Mouse (Mus musculus): ENCODE measurements around the gene Pawr. TPM values are rescaled to one million over a fixed set of nuclear protein-coding genes. Genes with fewer than 3 reads are reported as not detected.

Pawr gene
- total RNA-seq (2021), result 1 to 10 TPM; 3.4 to 3.8 TPM
- long read RNA-seq, transcript Pawr-201 (7 exons, 1,745 nt), result major isoform, 9 of 15 reads
- long read RNA-seq, partial matches to known transcripts, result 6 of 15 reads
- long read RNA-seq, other reads (novel, unspliced or antisense), result 0 of 15 reads

DNA sequence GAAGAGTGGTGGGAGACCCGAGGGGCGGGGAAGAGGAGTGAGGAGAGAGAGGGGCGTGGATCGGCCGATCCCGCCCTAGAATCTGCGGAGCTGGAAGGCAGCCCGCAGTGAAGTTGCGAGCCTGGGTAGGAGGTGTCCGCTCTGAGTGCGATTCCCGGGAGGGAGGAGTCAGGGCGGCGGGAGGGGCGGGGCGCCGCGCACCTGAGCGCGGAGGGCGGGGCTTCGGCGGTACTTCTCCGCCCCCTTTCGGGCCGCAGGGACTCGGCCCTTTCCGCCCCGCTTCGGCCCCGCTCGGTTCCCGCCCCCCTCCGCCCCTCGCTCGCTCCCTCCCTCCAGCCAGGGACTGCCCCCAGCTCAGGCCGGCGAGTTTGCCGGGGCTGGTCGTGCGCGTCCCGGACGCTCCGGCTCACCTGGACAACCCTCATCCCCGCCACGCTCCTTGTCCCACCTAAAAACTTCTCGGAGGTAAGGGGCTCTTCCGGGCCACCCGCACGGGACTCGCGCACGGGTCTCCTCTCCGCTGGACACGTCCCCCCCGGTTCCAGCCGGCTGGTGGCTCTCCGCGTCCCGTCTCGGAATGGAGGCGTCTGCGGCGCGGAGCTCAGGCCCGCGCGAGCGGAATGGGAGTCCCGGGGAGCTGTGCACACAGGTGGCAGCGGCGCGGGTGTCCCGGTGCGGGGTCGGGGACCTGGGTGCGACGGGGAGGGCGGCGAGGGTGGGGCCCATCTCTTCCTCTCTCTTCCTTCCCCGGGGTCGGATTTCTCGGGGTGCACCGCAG is at the start of gene Pawr:
Pawr (plus strand) TSS at position 338 of the 778 bp plus-strand sequence.
- DNase-seq (ENCODE audit: low spot score in 2 of 2), result peak; percentile 38 to 64

GRCm38 (mm10) chr10:108282351-108282750 is 49.6 kb upstream of the Pawr start:
- DNase-seq (ENCODE audit: low spot score in 2 of 2), result no peak

DNA sequence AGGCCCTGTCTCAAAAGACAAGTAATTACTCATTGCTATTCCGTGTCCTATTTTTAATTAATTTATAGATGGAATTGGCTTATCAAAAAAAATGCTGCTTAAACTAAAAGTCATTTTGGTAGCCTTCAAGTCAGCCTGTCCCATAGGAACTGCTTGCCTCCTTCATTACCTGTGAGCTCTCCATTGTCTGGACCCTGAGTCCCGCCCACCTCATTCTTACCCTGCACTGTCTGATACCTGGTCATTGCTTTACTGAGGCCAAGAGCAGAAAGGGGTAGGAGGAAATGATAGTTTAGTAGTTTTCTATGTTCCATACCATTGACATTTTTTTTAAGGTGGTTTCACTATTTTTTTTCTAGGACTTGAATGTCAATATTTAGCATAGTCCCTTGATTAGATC is 48.5 kb upstream of the Pawr start:
- no peak for DNase-seq (ENCODE audit: low spot score in 2 of 2)

DNA sequence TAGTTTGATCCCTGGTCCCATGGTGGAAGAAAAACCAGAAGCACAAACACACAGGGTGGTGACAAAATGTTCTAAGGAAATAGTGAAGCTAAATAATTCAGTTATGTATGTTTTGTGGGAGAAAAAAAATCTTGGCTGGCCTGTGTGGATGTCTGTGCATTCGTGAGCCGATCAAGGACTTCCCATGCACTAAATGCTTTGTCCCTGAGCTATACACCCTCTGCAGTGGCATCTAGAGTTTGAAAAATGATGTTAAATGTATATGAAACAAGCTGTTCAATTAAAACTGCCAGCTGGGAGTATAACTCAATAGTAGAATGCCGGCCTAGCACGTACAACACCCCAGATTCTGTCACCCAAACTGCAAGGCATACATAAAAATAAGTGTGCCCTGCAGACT is 48.1 kb upstream of the Pawr start:
- DNase-seq (ENCODE audit: low spot score in 2 of 2), result no peak

DNA sequence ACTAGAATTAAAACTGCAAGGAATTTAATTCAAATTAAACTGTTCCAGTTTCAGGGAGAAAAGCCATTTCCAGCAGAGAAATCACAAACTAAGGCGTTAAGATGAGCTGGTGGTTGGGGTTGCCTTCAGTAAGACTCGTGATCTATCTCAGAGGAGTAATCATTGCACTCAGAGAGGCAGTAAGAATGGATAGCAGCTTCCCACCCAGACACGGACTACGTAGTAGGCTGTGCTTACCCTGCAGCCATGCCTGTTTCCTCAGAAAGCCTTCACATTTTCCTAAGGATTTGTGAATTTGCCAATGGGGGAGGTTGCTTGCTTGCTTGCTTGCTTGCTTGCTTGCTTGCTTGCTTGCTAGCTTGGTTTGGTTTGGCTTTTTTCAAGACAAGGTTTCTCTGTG is 47.5 kb upstream of the Pawr start:
- DNase-seq (ENCODE audit: low spot score in 2 of 2), result no peak

DNA sequence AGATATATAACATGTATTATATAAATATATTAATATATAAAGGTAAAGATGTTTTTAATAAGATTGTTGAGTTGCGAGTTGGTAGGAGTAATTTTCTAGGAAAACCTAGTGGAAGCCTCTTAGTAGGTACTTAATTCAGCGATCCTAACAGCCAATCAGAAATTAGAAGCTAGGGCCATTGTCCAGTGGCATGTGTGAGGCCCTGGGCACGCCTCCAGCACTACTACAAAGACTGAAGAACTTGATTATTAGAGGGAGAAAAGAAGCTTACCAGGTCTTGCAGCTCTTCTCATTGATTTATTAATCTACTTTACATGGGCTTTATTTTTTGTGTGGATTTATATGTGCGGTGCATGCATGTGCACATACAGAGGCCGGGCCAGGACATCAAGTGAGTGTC is 46.9 kb upstream of the Pawr start:
- DNase-seq (ENCODE audit: low spot score in 2 of 2), result no peak

- DNase-seq (ENCODE audit: low spot score in 2 of 2), result no peak
Observed at GRCm38 (mm10) chr10:108286658-108287437, 45.1 kb upstream of the Pawr start.

DNA sequence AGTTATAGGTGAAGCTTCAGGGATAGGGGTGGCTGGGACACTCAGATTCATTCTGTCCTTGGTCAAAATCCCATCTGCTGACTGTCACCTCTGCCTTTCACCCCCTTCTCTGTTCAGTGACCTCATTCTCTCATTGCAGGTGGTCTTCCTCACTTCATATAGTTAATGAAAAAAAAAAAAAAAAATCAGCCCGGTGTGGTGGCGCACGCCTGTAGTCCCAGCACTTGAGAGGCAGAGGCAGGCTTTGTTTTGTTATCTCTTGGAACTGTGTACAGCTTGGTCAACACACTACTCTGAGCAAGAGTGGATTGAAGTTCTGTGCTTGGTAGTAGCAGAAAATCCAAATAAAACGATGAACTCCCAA is 44.5 kb upstream of the Pawr start:
- DNase-seq (ENCODE audit: low spot score in 2 of 2), result no peak

DNA sequence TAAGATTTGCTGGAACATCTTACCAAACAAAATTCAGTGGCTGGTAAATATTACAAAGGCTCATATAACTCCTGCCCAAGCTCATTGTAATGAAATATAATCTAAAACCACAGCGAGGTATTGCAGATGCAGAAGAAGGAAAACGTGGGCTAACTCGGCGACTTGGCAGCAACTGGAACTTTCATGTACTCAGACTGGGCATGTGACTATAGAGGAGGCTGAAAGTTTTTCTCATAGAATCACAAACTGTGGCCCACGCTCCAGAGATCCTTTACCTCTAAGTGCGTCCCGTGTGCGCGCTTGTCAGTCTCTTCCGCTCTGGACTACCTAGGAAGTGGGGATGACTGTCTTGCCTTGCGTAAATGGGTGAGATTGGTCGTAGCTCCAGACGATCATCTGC is 41.9 kb upstream of the Pawr start:
- DNase-seq (ENCODE audit: low spot score in 2 of 2), result no peak

DNA sequence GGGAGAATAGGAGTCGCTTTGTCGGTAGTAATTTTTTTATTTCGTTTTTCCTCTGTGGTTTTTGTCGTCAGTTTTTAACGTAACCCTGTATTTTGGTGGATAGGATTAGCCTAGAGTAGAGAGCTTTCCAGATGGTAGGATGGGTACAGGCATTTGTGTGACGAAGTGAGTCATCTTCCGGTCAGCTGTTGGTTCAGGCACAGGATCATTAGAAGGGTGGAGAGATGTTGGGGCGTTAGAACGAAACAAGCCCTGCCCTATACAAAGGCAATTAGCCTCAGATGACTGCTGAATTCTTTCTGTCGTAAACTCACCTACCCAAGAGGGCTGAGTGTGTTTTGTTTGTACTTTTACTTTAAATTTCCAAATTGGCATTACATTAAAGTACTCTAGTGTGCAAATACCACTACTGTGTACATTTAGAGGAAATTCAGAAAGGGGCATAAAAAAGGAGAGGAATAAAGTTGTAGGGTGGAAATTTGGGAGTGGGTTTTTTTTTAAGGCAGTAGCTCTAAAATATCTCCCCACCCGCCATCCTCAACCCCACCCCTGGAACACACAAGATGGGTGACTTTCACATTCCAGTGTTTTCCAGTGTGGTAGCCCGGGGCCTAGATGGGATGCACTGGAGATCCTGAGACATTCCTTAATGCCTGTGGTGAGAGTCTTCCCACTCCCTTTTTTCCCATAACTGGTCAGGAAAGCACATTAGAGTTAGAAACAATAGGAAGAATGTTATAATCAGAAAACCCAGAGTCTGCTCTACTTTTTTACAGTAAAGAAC is 40.0 kb upstream of the Pawr start:
- DNase-seq (ENCODE audit: low spot score in 2 of 2), result no peak

DNA sequence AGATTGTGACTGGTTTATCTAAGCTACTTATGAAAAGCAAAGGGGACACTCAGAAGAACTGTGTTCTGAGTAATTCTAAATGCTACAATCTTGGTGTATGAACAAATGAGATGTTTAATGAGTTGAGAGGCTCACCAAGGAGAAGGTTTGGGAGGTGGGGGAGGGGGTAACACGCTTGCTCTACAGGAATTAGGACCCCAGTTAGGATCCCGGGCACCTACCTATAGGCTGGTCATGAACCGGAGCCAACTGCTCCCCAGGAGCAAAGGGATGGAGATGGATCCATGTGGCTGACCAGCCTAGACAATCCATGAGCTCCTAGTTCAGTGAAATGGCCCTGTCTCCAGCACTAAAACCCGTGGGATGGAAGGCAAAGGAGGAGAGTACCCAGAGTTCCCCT is 39.3 kb upstream of the Pawr start:
- DNase-seq (ENCODE audit: low spot score in 2 of 2), result no peak

- no peak for DNase-seq (ENCODE audit: low spot score in 2 of 2)
Observed at GRCm38 (mm10) chr10:108293620-108294195, 38.2 kb upstream of the Pawr start.

DNA sequence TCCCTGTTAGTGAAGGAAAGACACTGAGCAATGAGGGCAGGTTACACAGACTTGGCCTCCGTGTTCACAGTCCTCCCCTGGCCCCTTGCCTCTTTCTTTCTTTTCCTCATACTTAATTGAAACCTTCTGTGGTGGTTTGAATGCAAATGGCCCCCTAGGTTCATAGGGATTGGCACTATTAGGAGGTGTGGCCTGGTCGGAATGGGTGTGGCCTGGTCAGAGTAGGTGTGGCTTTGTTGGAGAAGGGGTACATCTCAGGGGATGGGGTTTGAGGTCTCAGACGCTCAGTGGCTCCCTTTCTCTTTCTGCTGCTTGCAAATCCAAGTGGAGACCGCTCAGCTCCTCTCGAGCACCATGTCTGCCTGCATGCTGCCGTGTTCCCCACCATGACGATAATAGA is 37.2 kb upstream of the Pawr start:
- no peak for DNase-seq (ENCODE audit: low spot score in 2 of 2)

DNA sequence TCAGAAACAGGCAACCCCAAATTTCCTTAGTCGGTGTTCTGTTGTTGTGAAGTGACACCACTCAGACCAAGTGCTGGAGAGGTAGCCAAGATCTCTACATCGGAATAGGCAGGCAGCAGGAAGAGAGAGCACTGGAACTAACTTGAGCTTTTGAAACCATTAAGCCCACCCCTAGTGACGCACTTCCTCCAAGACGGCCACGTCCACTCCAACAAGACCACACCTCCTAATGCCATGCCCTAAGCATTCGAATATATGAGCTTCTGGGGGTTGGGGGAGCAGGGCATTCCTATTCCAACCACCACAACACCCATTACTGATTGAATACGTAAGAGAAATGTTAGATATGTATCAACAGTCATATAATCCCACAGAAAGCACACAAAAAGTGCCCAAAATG is 35.5 kb upstream of the Pawr start:
- no peak for DNase-seq (ENCODE audit: low spot score in 2 of 2)

DNA sequence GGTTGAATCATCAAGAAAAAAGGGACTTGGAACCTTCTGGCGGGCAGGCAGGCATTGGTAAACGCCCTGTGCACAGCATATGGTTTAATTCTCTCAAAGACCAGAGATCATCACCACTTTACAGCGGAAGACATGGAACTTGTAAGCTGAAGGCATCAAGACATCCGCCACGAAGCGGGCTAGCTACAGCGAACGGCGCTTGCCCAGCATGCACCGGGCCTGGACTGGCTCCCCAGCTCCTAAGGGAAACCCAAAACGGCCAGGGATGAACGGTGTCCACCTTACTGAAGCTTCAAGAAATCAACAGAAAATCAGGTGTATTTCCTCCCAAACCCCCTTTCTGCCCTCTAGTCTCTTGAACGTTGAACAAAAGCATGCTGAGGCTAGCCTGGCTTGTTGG is 33.7 kb upstream of the Pawr start:
- no peak for DNase-seq (ENCODE audit: low spot score in 2 of 2)

- DNase-seq (ENCODE audit: low spot score in 2 of 2), result no peak
Observed at GRCm38 (mm10) chr10:108298841-108299545, 32.9 kb upstream of the Pawr start.

- no peak for DNase-seq (ENCODE audit: low spot score in 2 of 2)
Observed at GRCm38 (mm10) chr10:108299828-108300227, 32.1 kb upstream of the Pawr start.

DNA sequence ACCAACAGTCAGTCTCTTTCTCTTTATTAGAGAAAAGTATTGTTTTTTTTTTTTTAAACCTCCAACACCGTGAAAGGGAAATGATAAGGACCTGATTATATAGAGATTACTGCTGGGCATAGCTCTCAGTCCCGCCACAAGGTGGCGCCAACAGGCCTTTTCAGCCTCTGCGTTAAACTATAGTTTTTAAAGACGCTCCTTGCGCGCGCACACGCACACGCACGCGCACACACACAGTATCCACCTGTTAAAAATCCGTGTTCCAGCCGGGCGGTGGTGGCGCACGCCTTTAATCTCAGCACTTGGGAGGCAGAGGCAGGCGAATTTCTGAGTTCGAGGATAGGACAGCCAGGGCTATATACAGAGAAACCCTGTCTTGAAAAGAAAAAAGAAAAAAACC is 31.1 kb upstream of the Pawr start:
- DNase-seq (ENCODE audit: low spot score in 2 of 2), result peak; percentile 76 to 82

DNA sequence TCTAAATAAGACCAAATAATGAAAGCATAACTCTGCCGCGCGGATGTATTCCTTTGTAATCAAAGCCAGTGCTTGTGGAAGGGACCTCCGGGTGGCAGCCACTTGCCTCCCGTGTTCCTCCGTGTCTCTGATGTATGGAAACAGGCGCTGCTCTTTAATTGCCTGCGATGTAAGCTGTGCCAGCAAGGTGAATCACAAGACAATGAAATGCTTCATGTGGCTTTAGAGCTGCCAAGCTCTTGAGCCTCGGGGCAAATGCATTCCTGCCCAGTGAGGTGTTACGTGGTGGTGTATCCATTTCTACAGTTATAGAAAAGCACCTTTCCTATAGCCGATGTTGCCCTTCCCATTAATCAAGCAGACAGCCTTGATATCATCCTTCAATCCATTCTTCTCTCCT is 24.1 kb upstream of the Pawr start:
- no peak for DNase-seq (ENCODE audit: low spot score in 2 of 2)

GRCm38 (mm10) chr10:108310195-108310594 is 21.7 kb upstream of the Pawr start:
- DNase-seq (ENCODE audit: low spot score in 2 of 2), result no peak

DNA sequence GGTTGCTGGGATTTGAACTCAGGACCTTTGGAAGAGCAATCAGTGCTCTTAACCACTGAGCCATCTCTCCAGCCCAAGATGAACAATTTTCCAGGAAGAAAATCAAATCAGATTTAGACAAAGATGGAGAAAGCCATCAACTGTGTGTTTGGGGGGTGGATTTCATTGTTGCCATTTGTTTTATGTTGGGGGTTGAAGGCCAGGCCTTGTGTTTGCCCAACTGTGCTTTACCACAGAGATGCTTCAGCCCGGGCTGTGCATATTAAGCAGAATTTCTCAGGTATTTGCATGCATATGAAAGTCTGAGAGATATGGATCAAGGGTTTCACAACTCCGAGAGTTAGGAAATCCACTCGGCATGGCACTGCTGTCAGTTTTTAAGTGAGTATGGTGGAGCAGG is 20.5 kb upstream of the Pawr start:
- no peak for DNase-seq (ENCODE audit: low spot score in 2 of 2)
